Mouse (Mus musculus): ENCODE measurements around the gene Gm40460.
"Not testable (repeated sequence)": the region's sequence is repeated elsewhere in the genome, so short reads cannot be mapped to it uniquely, and the experiment has no call there.

The Gm40460 gene

GRCm38 (mm10) chr7:142240978-142241377 lies at the start of gene Gm40460:
TSS of gene Gm40460 (minus strand) at chr7:142241078.
- no peaks in the 10 kb centered on the region for H3K27me3 ChIP-seq (ENCODE audit: control insufficient read depth, insufficient read depth, low read length, poor library complexity, severe bottlenecking)
- no peak for DNase-seq (ENCODE audit: low read depth, low spot score)
- no peaks in the 10 kb centered on the region for H3K36me3 ChIP-seq (ENCODE audit: control insufficient read depth, insufficient read depth, low read length, poor library complexity, severe bottlenecking)

GRCm38 (mm10) chr7:142285910-142286612 lies 45.2 kb upstream of the Gm40460 start:
- H3K27me3 ChIP-seq (ENCODE audit: control insufficient read depth, insufficient read depth, low read length, poor library complexity, severe bottlenecking); H3K36me3 ChIP-seq (ENCODE audit: control insufficient read depth, insufficient read depth, low read length, poor library complexity, severe bottlenecking); DNase-seq (ENCODE audit: low read depth, low spot score): not testable (repeated sequence)

GRCm38 (mm10) chr7:142285130-142285835 lies 44.4 kb upstream of the Gm40460 start:
- H3K27me3 ChIP-seq (ENCODE audit: control insufficient read depth, insufficient read depth, low read length, poor library complexity, severe bottlenecking): no peaks in the 10 kb centered on the region
- H3K36me3 ChIP-seq (ENCODE audit: control insufficient read depth, insufficient read depth, low read length, poor library complexity, severe bottlenecking): no peaks in the 10 kb centered on the region
- no peak for DNase-seq (ENCODE audit: low read depth, low spot score)

GRCm38 (mm10) chr7:142284615-142285080 lies 43.8 kb upstream of the Gm40460 start:
- DNase-seq (ENCODE audit: low read depth, low spot score): peak; percentile 88
- no peaks in the 10 kb centered on the region for H3K27me3 ChIP-seq (ENCODE audit: control insufficient read depth, insufficient read depth, low read length, poor library complexity, severe bottlenecking)
- no peaks in the 10 kb centered on the region for H3K36me3 ChIP-seq (ENCODE audit: control insufficient read depth, insufficient read depth, low read length, poor library complexity, severe bottlenecking)

- Histone ChIP-seq H3K27me3 (ENCODE audit: control insufficient read depth, insufficient read depth, low read length, poor library complexity, severe bottlenecking) (no peaks in the 10 kb centered on the region), H3K36me3 (ENCODE audit: control insufficient read depth, insufficient read depth, low read length, poor library complexity, severe bottlenecking) (no peaks in the 10 kb centered on the region)
- DNase-seq (ENCODE audit: low read depth, low spot score): peak; percentile 62
These were observed 43.2 kb upstream of the Gm40460 start for GRCm38 (mm10) chr7:142284023-142284591.

DNA sequence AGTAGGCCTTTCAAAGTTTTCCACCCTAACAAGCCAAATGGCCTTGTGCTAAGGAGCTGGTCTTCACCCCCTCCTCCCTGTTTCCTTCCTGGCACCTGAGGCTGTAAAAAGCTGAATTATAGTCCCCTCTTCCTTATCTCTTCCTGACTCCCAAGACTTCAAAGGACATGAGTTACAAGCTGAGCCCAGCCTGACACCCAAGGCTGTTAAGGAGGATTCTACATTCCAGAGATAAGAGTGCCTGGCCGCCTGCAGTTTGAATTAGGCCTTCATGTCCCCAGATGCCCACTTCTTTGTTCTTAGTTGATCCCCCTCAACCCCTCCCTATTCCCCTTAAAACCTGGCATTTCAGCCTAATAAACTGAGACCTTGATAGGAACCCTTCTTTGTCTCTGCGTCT lies 42.0 kb upstream of the Gm40460 start:
- not testable (repeated sequence) for H3K27me3 ChIP-seq (ENCODE audit: control insufficient read depth, insufficient read depth, low read length, poor library complexity, severe bottlenecking); DNase-seq (ENCODE audit: low read depth, low spot score); H3K36me3 ChIP-seq (ENCODE audit: control insufficient read depth, insufficient read depth, low read length, poor library complexity, severe bottlenecking)

DNA sequence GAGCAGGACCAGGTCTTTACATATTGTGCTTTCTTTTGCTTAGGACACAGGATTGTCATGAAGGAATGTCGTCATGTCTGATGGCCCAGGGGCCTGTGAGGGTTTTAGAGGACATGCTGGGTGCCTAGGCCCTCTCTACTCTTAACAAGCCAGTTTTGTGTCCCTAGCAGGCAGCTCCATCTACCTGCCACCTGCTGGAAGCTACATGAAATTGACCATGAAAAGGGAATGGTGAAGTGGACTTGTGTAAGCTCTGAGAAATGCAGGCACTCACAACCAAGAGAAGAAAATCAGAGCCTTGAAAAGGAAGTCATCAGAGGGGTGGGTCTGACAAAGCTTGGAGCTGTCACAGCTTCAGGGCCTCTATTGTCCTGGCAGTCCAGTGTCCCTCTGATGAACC lies 38.4 kb upstream of the Gm40460 start:
- H3K27me3 ChIP-seq (ENCODE audit: control insufficient read depth, insufficient read depth, low read length, poor library complexity, severe bottlenecking); H3K36me3 ChIP-seq (ENCODE audit: control insufficient read depth, insufficient read depth, low read length, poor library complexity, severe bottlenecking); DNase-seq (ENCODE audit: low read depth, low spot score): not testable (repeated sequence)

DNA sequence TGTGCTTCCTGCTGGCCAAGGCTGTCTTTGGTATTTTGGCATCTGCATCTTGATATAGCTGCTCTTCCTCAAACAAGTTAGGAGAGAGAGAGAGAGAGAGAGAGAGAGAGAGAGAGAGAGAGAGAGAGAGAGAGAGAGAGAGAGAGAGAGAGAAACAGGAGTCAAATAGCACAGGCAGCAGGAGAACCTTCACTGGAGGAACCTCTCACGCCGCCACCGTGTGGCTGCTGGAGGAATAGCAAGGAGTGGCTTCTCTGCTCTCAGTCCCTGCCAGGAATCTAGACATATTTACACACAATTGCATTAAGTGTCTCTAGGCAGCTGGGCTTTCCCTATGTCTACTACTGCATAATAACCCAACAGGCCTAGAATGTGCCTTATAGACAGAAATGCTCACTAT lies 37.3 kb upstream of the Gm40460 start:
- H3K27me3 ChIP-seq (ENCODE audit: control insufficient read depth, insufficient read depth, low read length, poor library complexity, severe bottlenecking); H3K36me3 ChIP-seq (ENCODE audit: control insufficient read depth, insufficient read depth, low read length, poor library complexity, severe bottlenecking): not testable (repeated sequence)
- DNase-seq (ENCODE audit: low read depth, low spot score): peak; percentile 58

- H3K27me3 ChIP-seq (ENCODE audit: control insufficient read depth, insufficient read depth, low read length, poor library complexity, severe bottlenecking); DNase-seq (ENCODE audit: low read depth, low spot score); H3K36me3 ChIP-seq (ENCODE audit: control insufficient read depth, insufficient read depth, low read length, poor library complexity, severe bottlenecking): not testable (repeated sequence)
These were observed 33.4 kb upstream of the Gm40460 start, which contains the start of gene Gm4559 for GRCm38 (mm10) chr7:142274263-142274662. TSS of gene Gm4559 (minus strand) at chr7:142274363.

DNA sequence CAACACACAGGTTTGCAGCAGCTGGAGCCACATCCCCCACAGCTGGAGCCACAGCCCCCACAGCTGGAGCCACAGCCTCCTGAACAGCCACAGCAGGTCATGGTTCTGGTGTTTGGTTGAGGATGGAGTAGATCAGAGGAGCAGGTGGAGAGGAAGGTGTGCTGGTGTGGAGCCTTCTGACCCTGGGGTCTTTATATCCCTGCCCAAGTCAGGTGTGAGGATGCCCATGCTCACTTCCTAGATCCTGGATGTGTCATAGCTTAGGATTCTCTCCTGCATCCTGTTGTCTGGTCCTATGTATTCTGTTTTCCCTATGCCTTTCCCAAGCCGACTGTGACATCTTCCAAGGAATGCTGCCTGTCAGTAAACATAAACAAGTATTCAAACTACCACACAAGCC lies 17.4 kb upstream of the Gm40460 start, which contains the start of gene Gm2431:
Gene Gm2431, minus strand, starts transcription at position 101 of the 400 bp plus-strand sequence.
- not testable (repeated sequence) for H3K27me3 ChIP-seq (ENCODE audit: control insufficient read depth, insufficient read depth, low read length, poor library complexity, severe bottlenecking); DNase-seq (ENCODE audit: low read depth, low spot score)

DNA sequence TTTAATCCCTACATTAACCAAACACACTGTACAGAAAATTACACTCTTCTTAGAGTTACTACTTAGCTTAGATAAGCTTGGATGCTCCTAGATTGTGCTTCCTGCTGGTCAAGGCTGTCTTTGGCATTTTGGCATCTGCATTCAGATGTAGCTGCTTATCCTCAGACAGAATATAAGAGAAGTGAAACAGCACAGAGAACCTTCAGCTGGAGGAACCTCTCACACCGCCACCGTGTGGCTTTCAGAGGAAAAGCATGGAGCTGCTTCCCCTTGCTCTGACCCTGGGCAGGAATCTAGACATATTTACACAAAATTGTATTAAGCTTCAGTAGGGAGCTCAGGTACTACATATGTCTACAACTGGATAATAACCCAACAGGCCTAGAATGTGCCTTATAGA lies 14.6 kb upstream of the Gm40460 start:
- H3K36me3 ChIP-seq (ENCODE audit: control insufficient read depth, insufficient read depth, low read length, poor library complexity, severe bottlenecking): no peaks in the 10 kb centered on the region
- peak; percentile 51 for DNase-seq (ENCODE audit: low read depth, low spot score)
- H3K27me3 ChIP-seq (ENCODE audit: control insufficient read depth, insufficient read depth, low read length, poor library complexity, severe bottlenecking): no peaks in the 10 kb centered on the region

More for the DNA sequence above, 17.4 kb upstream of the Gm40460 start, which contains the start of gene Gm2431:
- H3K36me3 ChIP-seq (ENCODE audit: control insufficient read depth, insufficient read depth, low read length, poor library complexity, severe bottlenecking): not testable (repeated sequence)

DNA sequence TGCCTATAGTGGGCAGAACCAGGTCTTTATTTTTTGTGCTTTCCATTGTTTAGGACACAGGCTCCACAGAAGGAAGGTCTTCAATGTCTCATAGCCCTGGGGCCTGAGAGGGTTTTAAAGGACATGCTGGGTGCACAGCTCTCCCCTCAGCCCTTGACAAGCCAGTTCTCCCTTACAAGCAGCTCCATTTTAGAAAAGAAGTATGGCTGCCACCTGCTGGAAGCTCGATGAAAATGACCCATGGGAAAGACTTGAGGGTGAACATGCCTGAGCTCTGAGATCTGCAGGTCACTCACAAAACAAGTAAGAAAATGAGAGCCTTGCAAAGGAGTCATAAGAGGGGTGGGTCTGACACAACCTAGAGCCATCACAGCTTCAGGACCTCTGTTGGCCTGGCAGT lies 8.9 kb upstream of the Gm40460 start:
- no peaks in the 10 kb centered on the region for H3K36me3 ChIP-seq (ENCODE audit: control insufficient read depth, insufficient read depth, low read length, poor library complexity, severe bottlenecking)
- peak; percentile 3 for DNase-seq (ENCODE audit: low read depth, low spot score)
- H3K27me3 ChIP-seq (ENCODE audit: control insufficient read depth, insufficient read depth, low read length, poor library complexity, severe bottlenecking): no peaks in the 10 kb centered on the region

GRCm38 (mm10) chr7:142231540-142231939 lies 9.3 kb downstream of the Gm40460 start:
- Histone ChIP-seq H3K27me3 (ENCODE audit: control insufficient read depth, insufficient read depth, low read length, poor library complexity, severe bottlenecking) (no peaks in the 10 kb centered on the region; the same call in 1 of the 2 replicates), H3K36me3 (ENCODE audit: control insufficient read depth, insufficient read depth, low read length, poor library complexity, severe bottlenecking) (no peaks in the 10 kb centered on the region)
- no peak for DNase-seq (ENCODE audit: low read depth, low spot score)

DNA sequence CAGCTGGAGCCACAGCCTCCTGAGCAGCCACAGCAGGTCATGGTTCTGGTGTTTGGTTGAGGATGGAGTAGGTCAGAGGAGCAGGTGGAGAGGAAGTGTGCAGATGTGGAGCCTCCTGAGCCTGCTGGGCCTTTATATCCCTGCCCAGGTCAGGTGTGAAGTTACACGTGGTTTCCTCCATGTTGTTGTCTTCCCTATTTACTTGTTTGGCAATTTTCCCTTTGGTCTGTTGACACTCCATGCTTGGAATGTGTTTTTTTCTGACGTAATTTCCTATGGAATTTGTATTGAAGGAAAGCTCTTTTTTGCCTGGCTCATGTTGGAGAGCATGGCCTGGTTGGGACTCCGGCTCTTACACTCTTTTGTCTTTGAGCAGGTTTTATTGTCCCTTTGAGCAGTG lies 11.0 kb downstream of the Gm40460 start, which contains the start of gene Krtap5-5:
Gene Krtap5-5, minus strand, starts transcription at position 101 of the 400 bp plus-strand sequence.
- H3K27me3 ChIP-seq (ENCODE audit: control insufficient read depth, insufficient read depth, low read length, poor library complexity, severe bottlenecking); DNase-seq (ENCODE audit: low read depth, low spot score); H3K36me3 ChIP-seq (ENCODE audit: control insufficient read depth, insufficient read depth, low read length, poor library complexity, severe bottlenecking): not testable (repeated sequence)

DNA sequence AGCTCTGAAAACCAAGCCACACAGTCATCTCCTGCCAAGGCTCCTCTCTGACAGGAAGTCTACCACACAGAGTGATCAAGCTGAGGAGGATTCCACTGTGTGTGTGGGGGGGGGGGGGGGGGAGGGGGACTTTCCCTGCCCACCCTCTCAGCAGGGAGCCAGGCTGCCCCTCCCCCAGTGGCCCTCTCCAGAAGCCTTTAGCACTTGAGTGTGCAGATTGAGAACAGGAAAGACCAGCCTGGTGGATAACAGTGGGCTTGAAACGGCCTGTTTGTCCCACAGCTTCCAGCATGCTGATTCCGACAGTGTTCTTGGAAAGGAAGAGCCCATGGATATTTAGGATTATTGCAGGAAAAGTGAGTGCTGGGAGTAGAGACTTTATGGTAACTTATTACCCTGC lies 16.4 kb downstream of the Gm40460 start:
- no peaks in the 10 kb centered on the region for H3K36me3 ChIP-seq (ENCODE audit: control insufficient read depth, insufficient read depth, low read length, poor library complexity, severe bottlenecking)
- DNase-seq (ENCODE audit: low read depth, low spot score): no peak
- H3K27me3 ChIP-seq (ENCODE audit: control insufficient read depth, insufficient read depth, low read length, poor library complexity, severe bottlenecking): no peaks in the 10 kb centered on the region

Measured in splenic B cell, adult 2 months (primary cell).